Mouse (Mus musculus): Measurements from ENCODE around the gene Asic2.

GRCm38 (mm10) chr11:81371545-81371944, 596.7 kb downstream of the Asic2 start:
- TF ChIP-seq POLR2A (IDR thresholded peaks at IDR 0.05; ENCODE audit: control insufficient read depth, extremely low read depth, insufficient read depth, low read length, poor library complexity) (no peak), CTCF (IDR thresholded peaks at IDR 0.05; ENCODE audit: borderline replicate concordance, control insufficient read depth, extremely low read depth, insufficient read depth, low read length, poor library complexity) (no peak)
